Mouse (Mus musculus) thymus, adult 2 months (tissue): ENCODE measurements at regions not wholly inside any gene's neighbourhood (a gene's known extent, or its start where the extent isn't known, plus 50 kb on each side); places are given as distances from the start of the nearest gene placed in this dataset.

ENCODE experiments used
- DNase-seq: peaks from one replicate; pipeline ENCODE4 v3.0.0; 2021
- H3K27ac ChIP-seq: fragments of 200-500 bp; 2 replicates; pipeline ENCODE4 v1.5.1; 2012; ENCODE audit warnings: low read length, control low read depth; ENCODE audit not compliant: control insufficient read depth, insufficient read depth
- H3K27me3 ChIP-seq: fragments of 200-500 bp; 2 replicates; pipeline ENCODE4 v1.6.1; 2012; ENCODE audit warnings: mild to moderate bottlenecking, low read length, moderate library complexity, mixed read lengths; ENCODE audit not compliant: control insufficient read depth, insufficient read depth
- H3K36me3 ChIP-seq: fragments of 200-500 bp; 2 replicates; pipeline ENCODE4 v1.6.1; 2012; ENCODE audit warnings: mild to moderate bottlenecking, low read length, moderate library complexity; ENCODE audit not compliant: control insufficient read depth, insufficient read depth
- H3K4me1 ChIP-seq: fragments of 200-500 bp; replicated peaks from 2 replicates; pipeline ENCODE4 v1.6.1; 2012; ENCODE audit warnings: low read length; ENCODE audit not compliant: control insufficient read depth, insufficient read depth
- H3K4me3 ChIP-seq: fragments of 200-500 bp; 2 replicates; pipeline ENCODE4 v1.5.1; 2012; ENCODE audit warnings: mild to moderate bottlenecking, low read length, control low read depth, moderate library complexity; ENCODE audit not compliant: control insufficient read depth, insufficient read depth
- CTCF ChIP-seq: fragments of 200-500 bp; IDR thresholded peaks from 2 replicates; pipeline ENCODE4 v1.5.1; 2012; ENCODE audit warnings: mild to moderate bottlenecking, control low read depth, low read length, moderate library complexity, borderline replicate concordance; ENCODE audit not compliant: control insufficient read depth, poor library complexity, insufficient read depth; ENCODE audit errors: extremely low read depth
- POLR2A ChIP-seq: fragments of 200-500 bp; IDR thresholded peaks from 2 replicates; pipeline ENCODE4 v1.6.1; 2012; ENCODE audit warnings: mild to moderate bottlenecking, low read length, control low read depth, moderate library complexity; ENCODE audit not compliant: control insufficient read depth, poor library complexity, insufficient read depth; ENCODE audit errors: extremely low read depth
- WGBS: fragments of 180-500 bp; shearing (Covaris S2); methylation state at CpG from one replicate; pipeline ENCODE4 v1.1.7; 2018; 5-methylcytosine and 5-hydroxymethylcytosine counted together

DNA sequence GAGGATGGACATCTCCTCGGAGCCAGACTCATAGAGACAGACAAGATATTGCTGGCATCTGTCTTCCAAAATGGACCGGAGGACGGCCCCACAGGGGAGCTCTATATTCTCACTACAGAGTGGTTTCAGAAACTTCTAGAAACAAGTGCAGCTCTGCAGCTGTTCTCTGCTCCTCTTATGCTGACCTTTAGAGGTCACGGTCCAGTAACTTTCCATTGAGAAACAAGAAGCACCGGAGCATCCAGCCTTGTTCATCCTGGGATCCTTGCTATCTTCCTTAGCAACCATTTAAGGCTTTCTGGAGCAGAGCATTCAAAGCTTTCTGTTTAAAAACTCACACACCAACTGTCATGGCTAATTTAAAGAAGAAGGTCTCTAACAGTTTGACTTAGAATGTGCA is 94.7 kb upstream of the Tcerg1l start:
- H3K27me3 ChIP-seq: no peaks in the 10 kb centered on the region
- DNase-seq: no peak
- H3K27ac ChIP-seq: no peak overlapping the region
- no peaks in the 10 kb centered on the region for H3K36me3 ChIP-seq
- 93% methylated on average over 5 of the region's 5 CpGs for WGBS
- no peak overlapping the region for H3K4me3 ChIP-seq
- no peaks in the 10 kb centered on the region for H3K4me1 ChIP-seq
- TF ChIP-seq POLR2A: no peak
- no peak for TF ChIP-seq CTCF

DNA sequence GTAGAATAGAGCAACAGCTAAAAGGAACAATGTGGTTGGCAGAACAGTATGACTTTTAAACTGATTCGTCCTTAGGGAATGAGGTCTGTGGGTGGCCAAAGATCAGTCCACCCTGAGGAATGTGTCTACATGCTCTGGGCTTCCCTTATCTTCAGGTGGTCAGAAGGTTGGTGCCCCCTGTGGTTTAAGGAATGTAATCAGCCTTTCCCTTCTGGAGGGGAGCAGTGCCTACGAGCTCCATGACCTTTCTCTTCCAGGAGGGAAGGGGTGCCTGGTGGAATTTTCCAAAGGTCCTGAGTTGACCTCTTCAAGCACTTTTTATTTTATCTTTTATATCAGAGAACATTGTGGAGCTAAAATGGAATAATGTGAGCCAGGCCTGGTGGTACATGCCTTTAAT is 91.9 kb upstream of the Tcerg1l start:
- Histone ChIP-seq H3K27me3 (no peaks in the 10 kb centered on the region), H3K4me3 (no peak overlapping the region), H3K4me1 (no peaks in the 10 kb centered on the region), H3K36me3 (no peaks in the 10 kb centered on the region), H3K27ac (no peak overlapping the region)
- no peak for DNase-seq
- 89% methylated on average over 2 of the region's 2 CpGs for WGBS
- no peak for TF ChIP-seq POLR2A
- no peak for TF ChIP-seq CTCF

DNA sequence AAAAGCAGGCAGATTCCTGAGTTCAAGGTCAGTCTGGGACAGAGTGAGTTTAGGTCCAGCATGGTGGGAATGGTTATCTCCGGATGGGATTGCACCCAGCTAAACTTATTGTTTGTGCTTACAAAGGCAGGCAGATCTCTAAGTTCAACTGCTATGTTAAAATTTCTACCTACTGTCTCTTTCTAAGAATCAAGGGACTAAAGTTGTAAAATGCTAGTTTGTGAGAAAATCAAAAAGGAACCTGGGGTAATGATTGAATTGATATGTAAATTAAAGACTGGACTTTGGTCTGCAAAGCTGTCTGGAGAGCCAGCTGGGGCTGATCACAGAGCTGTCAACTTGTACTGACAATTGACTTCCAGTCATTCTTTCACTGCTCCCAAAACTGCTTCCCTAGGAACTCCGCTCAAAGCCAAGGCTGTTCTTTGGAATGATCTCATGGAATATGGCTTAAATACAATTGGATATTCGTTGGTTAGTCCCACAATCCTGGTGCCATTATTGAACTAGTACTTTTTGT is 90.7 kb upstream of the Tcerg1l start:
- DNase-seq: no peak
- WGBS: 85% methylated on average over 3 of the region's 3 CpGs
- Histone ChIP-seq H3K27me3 (no peaks in the 10 kb centered on the region), H3K27ac (no peak overlapping the region), H3K4me1 (no peaks in the 10 kb centered on the region), H3K36me3 (no peaks in the 10 kb centered on the region), H3K4me3 (no peak overlapping the region)
- TF ChIP-seq CTCF (no peak), POLR2A (no peak)

DNA sequence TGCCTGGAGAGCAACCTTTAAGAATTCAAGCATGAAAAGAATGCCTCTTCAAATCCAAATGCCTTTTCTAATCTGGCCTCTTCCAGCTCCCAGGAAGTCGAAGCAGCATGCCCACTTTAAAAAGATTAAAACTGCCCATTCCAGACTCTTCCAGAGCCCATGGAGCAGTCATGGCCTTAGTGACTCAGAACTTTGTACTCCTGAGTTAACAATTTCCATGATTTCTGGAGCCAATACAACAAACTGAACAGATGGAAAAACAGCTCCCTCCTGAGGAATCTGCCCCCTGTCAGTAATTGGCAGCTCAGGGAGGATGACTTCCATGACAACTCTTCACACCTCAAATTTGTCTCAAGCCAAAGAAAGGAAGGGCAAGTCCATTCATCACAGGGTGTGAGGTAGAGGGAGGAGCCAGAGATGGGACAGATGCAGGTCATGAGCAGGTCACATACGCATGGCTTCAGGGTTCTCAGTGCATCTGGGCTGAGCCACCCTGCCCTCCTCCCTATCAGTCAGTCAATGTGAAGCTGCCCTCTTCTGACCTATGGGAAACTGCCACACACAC is 75.4 kb upstream of the Tcerg1l start:
- Histone ChIP-seq H3K27ac (no peak overlapping the region), H3K4me3 (no peak overlapping the region), H3K4me1 (no peaks in the 10 kb centered on the region), H3K27me3 (no peaks in the 10 kb centered on the region), H3K36me3 (no peaks in the 10 kb centered on the region)
- 90% methylated on average over 2 of the region's 2 CpGs for WGBS
- DNase-seq: no peak
- TF ChIP-seq POLR2A (no peak), CTCF (no peak)

DNA sequence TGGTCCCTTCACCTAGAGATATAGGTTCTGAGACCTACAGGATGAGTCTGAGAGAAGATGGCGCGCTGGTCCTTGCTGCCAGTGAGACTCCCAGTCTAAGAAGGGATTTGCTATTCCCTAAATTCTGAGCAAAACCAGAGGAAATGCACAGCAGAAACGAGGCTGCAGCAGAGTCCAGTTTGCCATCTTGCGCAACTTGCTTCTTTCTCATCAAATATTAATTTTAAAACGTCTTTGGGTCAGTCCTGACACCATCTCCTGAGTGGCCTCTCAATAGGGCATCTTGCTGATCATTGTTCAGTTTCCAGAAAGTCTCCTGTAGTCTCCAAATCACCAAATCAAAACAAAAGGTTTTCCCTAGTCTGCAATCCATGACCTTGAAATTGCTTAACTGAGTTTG is 74.8 kb upstream of the Tcerg1l start:
- 84% methylated on average over 5 of the region's 5 CpGs for WGBS
- TF ChIP-seq CTCF: no peak
- TF ChIP-seq POLR2A: no peak
- Histone ChIP-seq H3K4me1 (no peaks in the 10 kb centered on the region), H3K27ac (no peak overlapping the region), H3K27me3 (no peaks in the 10 kb centered on the region), H3K36me3 (no peaks in the 10 kb centered on the region), H3K4me3 (no peak overlapping the region)
- DNase-seq: no peak

DNA sequence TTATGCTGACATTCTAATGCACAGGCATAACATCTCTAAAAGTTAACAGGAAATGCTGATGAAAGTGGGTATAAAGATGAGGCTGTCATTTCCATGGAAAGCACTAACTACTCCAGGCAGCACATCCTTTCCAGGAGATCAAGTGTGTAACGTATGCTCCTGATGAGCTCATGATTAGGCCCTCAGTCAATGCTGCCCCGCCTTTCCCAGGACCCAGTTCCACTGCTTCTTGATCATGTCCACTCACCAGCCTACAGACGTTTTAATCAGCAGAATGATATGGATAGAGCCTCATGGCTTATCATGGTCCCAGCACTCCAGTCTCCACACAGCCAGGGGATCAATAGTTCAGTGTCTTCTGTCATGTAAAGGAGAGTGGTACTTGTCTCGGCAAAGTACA is 71.7 kb upstream of the Tcerg1l start:
- no peak for DNase-seq
- Histone ChIP-seq H3K27ac (no peak overlapping the region), H3K27me3 (no peaks in the 10 kb centered on the region), H3K4me1 (no peaks in the 10 kb centered on the region), H3K4me3 (no peak overlapping the region), H3K36me3 (no peaks in the 10 kb centered on the region)
- WGBS: 87% methylated on average over 4 of the region's 4 CpGs
- TF ChIP-seq CTCF (no peak), POLR2A (no peak)

DNA sequence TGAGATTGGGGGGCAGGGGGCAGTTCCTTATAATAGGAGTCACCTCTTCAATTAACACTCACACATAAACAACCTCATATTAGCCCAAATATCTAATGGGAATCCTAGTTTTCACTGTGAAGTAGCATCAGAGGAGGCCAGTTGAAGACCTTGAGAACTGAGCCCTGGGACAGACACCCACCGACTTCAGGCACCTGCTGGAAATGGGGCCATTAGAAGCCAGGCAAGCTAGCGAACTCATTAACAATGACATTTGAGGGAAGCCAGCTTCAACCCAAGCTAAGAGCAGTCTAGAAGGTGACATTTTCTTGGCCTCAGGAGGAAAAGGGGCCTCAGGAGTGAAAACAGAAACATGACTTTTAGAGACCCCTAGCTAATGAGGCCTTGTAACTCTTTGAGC is 70.9 kb upstream of the Tcerg1l start:
- no peak for DNase-seq
- WGBS: 96% methylated on average over 2 of the region's 2 CpGs
- no peaks in the 10 kb centered on the region for H3K36me3 ChIP-seq
- no peak overlapping the region for H3K27ac ChIP-seq
- no peaks in the 10 kb centered on the region for H3K4me1 ChIP-seq
- no peak overlapping the region for H3K4me3 ChIP-seq
- H3K27me3 ChIP-seq: no peaks in the 10 kb centered on the region
- TF ChIP-seq CTCF (no peak), POLR2A (no peak)
